Mouse (Mus musculus) megakaryocyte, embryonic 14.5 days (primary cell): Measurements from ENCODE around the gene Spns3.

Experiments
- FLI1 ChIP-seq: IDR thresholded peaks from 2 replicates; pipeline ENCODE4 v1.6.1; 2012; ENCODE audit warnings: low read length, inconsistent platforms, mixed read lengths
- GATA1 ChIP-seq: IDR thresholded peaks from 3 replicates; pipeline ENCODE4 v1.6.1; 2012; ENCODE audit warnings: mixed read lengths, low read length, inconsistent platforms, borderline replicate concordance

- no peak for TF ChIP-seq GATA1
- no peak for TF ChIP-seq FLI1
Measured at GRCm38 (mm10) chr11:72504016-72504797, 46.1 kb downstream of the Spns3 start.
